Mouse (Mus musculus): ENCODE data around the gene Nck2. TPM values are rescaled to one million over a fixed set of nuclear protein-coding genes. Genes with fewer than 3 reads are reported as not detected.

The Nck2 gene
- total and polyA plus RNA-seq, 3 experiments: 11.7 to 15.3 (median 11.9) TPM

- H3K27me3 ChIP-seq (ENCODE audit: control insufficient read depth, insufficient read depth, low read length): no peaks in the 10 kb centered on the region
- no peak overlapping the region for H3K27ac ChIP-seq
- H3K79me2 ChIP-seq (replicated peaks; ENCODE audit: control insufficient read depth, insufficient read depth, low read length): peaks cover 2% of the 10 kb centered on the region; the same call in 1 of the 2 replicates
- 80% methylated on average over 12 of the region's 12 CpGs for WGBS
- DNase-seq: no peak
- no peak for TF ChIP-seq EP300 (IDR thresholded peaks at IDR 0.05; ENCODE audit: insufficient read depth, low read depth, low read length)
- no peak for TF ChIP-seq CTCF (IDR thresholded peaks at IDR 0.05)
- TF ChIP-seq POLR2A (IDR thresholded peaks at IDR 0.05; ENCODE audit: insufficient read depth, low read depth, low read length): no peak
- H3K36me3 ChIP-seq (ENCODE audit: control insufficient read depth, insufficient read depth, low read length): no peaks in the 10 kb centered on the region
- H3K9ac ChIP-seq (ENCODE audit: low read depth, low read length): no peak overlapping the region
- H3K4me1 ChIP-seq (ENCODE audit: control insufficient read depth, insufficient read depth, low read length): no peaks in the 10 kb centered on the region
- intact Hi-C loops (cut with DNase I): no loop called here
- H3K4me3 ChIP-seq: no peak overlapping the region
These were observed 111.0 kb downstream of the Nck2 start for GRCm38 (mm10) chr1:43555222-43555974.

GRCm38 (mm10) chr1:43558329-43558728 lies 114.0 kb downstream of the Nck2 start:
- no peaks in the 10 kb centered on the region for H3K36me3 ChIP-seq (ENCODE audit: control insufficient read depth, insufficient read depth, low read length)
- no peak for DNase-seq
- intact Hi-C loops (cut with DNase I): no loop called here
- H3K4me3 ChIP-seq: no peak overlapping the region
- 68% methylated on average over 3 of the region's 3 CpGs for WGBS
- no peaks in the 10 kb centered on the region for H3K79me2 ChIP-seq (replicated peaks; ENCODE audit: control insufficient read depth, insufficient read depth, low read length)
- no peaks in the 10 kb centered on the region for H3K4me1 ChIP-seq (ENCODE audit: control insufficient read depth, insufficient read depth, low read length)
- H3K9ac ChIP-seq (ENCODE audit: low read depth, low read length): no peak overlapping the region
- no peak overlapping the region for H3K27ac ChIP-seq
- no peaks in the 10 kb centered on the region for H3K27me3 ChIP-seq (ENCODE audit: control insufficient read depth, insufficient read depth, low read length)
- TF ChIP-seq EP300 (IDR thresholded peaks at IDR 0.05; ENCODE audit: insufficient read depth, low read depth, low read length): no peak
- no peak for TF ChIP-seq CTCF (IDR thresholded peaks at IDR 0.05)
- TF ChIP-seq POLR2A (IDR thresholded peaks at IDR 0.05; ENCODE audit: insufficient read depth, low read depth, low read length): no peak

GRCm38 (mm10) chr1:43559043-43559692 lies 114.8 kb downstream of the Nck2 start:
- no peaks in the 10 kb centered on the region for H3K79me2 ChIP-seq (replicated peaks; ENCODE audit: control insufficient read depth, insufficient read depth, low read length)
- no peak for DNase-seq
- no peaks in the 10 kb centered on the region for H3K36me3 ChIP-seq (ENCODE audit: control insufficient read depth, insufficient read depth, low read length)
- no peaks in the 10 kb centered on the region for H3K4me1 ChIP-seq (ENCODE audit: control insufficient read depth, insufficient read depth, low read length)
- H3K27me3 ChIP-seq (ENCODE audit: control insufficient read depth, insufficient read depth, low read length): no peaks in the 10 kb centered on the region
- TF ChIP-seq POLR2A (IDR thresholded peaks at IDR 0.05; ENCODE audit: insufficient read depth, low read depth, low read length) (no peak), CTCF (IDR thresholded peaks at IDR 0.05) (no peak), EP300 (IDR thresholded peaks at IDR 0.05; ENCODE audit: insufficient read depth, low read depth, low read length) (no peak)
- intact Hi-C loops (cut with DNase I): no loop called here
- H3K9ac ChIP-seq (ENCODE audit: low read depth, low read length): no peak overlapping the region
- H3K27ac ChIP-seq: no peak overlapping the region
- no peak overlapping the region for H3K4me3 ChIP-seq
- 98% methylated on average over 5 of the region's 5 CpGs for WGBS

DNA sequence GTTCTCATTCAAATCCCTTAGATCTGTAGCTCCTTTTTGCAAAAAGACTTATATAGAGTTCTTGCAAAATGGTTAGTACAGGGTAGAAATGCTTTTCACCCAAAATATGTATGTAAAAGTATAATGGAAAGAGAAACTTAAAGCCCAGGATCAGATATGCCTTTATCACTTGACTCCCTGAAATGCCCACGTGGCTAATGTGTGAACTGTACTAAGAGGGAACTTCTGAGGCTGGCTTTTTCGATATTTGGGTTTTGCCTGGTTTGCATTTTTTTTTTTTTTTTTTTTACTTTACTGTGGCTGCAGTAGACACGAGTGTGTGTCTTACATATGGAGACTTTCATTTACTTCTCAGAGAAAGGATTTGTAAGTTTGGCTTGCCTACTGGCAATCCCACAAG lies 116.7 kb downstream of the Nck2 start:
- H3K79me2 ChIP-seq (replicated peaks; ENCODE audit: control insufficient read depth, insufficient read depth, low read length): no peaks in the 10 kb centered on the region
- no peaks in the 10 kb centered on the region for H3K27me3 ChIP-seq (ENCODE audit: control insufficient read depth, insufficient read depth, low read length)
- no peak overlapping the region for H3K27ac ChIP-seq
- 75% methylated on average over 3 of the region's 3 CpGs for WGBS
- no peaks in the 10 kb centered on the region for H3K4me1 ChIP-seq (ENCODE audit: control insufficient read depth, insufficient read depth, low read length)
- no peak overlapping the region for H3K9ac ChIP-seq (ENCODE audit: low read depth, low read length)
- H3K36me3 ChIP-seq (ENCODE audit: control insufficient read depth, insufficient read depth, low read length): no peaks in the 10 kb centered on the region
- no peak for DNase-seq
- no peak overlapping the region for H3K4me3 ChIP-seq
- no peak for TF ChIP-seq EP300 (IDR thresholded peaks at IDR 0.05; ENCODE audit: insufficient read depth, low read depth, low read length)
- no peak for TF ChIP-seq CTCF (IDR thresholded peaks at IDR 0.05)
- no peak for TF ChIP-seq POLR2A (IDR thresholded peaks at IDR 0.05; ENCODE audit: insufficient read depth, low read depth, low read length)
- intact Hi-C loops (cut with DNase I): no loop called here

DNA sequence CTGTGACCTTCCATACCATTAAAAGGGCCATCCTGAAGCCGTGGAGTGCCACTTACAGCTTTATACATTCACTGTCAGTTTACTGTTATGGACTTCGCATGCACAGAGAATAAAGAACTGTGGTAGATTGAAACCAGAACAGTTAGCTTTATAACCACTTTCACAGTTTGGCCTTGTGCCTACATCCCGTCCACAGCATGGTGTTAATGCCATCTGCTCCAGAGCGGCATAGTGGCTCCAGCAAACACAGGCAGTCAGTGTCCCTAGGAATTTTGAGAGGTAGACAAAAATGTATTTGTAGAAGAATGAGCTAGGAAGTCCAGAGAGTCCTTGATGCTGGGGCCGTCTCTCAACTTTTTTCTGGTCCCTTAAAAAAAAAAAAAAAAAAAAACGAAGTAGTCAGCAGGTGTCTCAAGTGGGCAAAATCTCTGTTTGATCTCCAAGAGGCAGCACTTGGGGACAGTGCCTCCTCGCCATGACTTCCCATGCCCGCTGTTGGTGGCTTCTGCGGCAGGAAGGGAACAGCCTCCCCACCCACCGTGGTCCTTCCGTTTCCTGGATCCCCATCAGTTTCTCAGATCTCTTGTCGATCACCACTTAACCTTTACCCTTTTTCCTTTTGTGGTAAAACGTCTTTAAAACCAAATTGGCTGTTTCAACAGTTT lies 117.8 kb downstream of the Nck2 start:
- WGBS: 77% methylated on average over 13 of the region's 13 CpGs
- no peak overlapping the region for H3K27ac ChIP-seq

More for the DNA sequence above, 117.8 kb downstream of the Nck2 start:
- intact Hi-C loops (cut with DNase I): no loop called here
- H3K79me2 ChIP-seq (replicated peaks; ENCODE audit: control insufficient read depth, insufficient read depth, low read length): no peaks in the 10 kb centered on the region
- H3K4me3 ChIP-seq: no peak overlapping the region
- DNase-seq: no peak
- no peaks in the 10 kb centered on the region for H3K27me3 ChIP-seq (ENCODE audit: control insufficient read depth, insufficient read depth, low read length)
- H3K36me3 ChIP-seq (ENCODE audit: control insufficient read depth, insufficient read depth, low read length): no peaks in the 10 kb centered on the region
- H3K9ac ChIP-seq (ENCODE audit: low read depth, low read length): no peak overlapping the region
- no peaks in the 10 kb centered on the region for H3K4me1 ChIP-seq (ENCODE audit: control insufficient read depth, insufficient read depth, low read length)
- TF ChIP-seq CTCF (IDR thresholded peaks at IDR 0.05) (no peak), EP300 (IDR thresholded peaks at IDR 0.05; ENCODE audit: insufficient read depth, low read depth, low read length) (no peak), POLR2A (IDR thresholded peaks at IDR 0.05; ENCODE audit: insufficient read depth, low read depth, low read length) (no peak)

Data from heart, adult 2 months (tissue).